Mouse (Mus musculus) midbrain, postnatal 0 days (tissue): ENCODE data around the gene Sdccag8. TPM values are rescaled to one million over a fixed set of nuclear protein-coding genes. Genes with fewer than 3 reads are reported as not detected.
A peak's percentile ranks its signal among the peaks of the same experiment; 100 is the strongest.

Source experiments
- ATAC-seq: fragments of 200-750 bp; cut with Nextera tagmentation; 2 replicates; pipeline ENCODE4 v1.8.0; 2017; ENCODE audit warnings: moderate number of reproducible peaks, mild to moderate bottlenecking, moderate TSS enrichment, moderate library complexity; ENCODE audit not compliant: low FRiP score
- DNase-seq: peaks from one replicate; pipeline ENCODE4 v3.0.0-alpha.2; 2015; ENCODE audit warnings: low spot score
- H3K27ac ChIP-seq: fragments of 300-500 bp; sonication (generic); 2 replicates; pipeline ENCODE4 v1.5.1; 2014; ENCODE audit warnings: low read depth, mild to moderate bottlenecking, low read length, mixed read lengths
- H3K27me3 ChIP-seq: fragments of 300-500 bp; sonication (generic); 2 replicates; pipeline ENCODE4 v1.6.1; 2014; ENCODE audit warnings: low read length, control low read depth, mixed read lengths; ENCODE audit not compliant: insufficient read depth
- H3K36me3 ChIP-seq: fragments of 300-500 bp; sonication (generic); 2 replicates; pipeline ENCODE4 v1.6.1; 2014; ENCODE audit warnings: low read length, control low read depth, mixed read lengths; ENCODE audit not compliant: insufficient read depth
- H3K4me1 ChIP-seq: fragments of 300-500 bp; sonication (generic); 2 replicates; pipeline ENCODE4 v1.6.1; 2014; ENCODE audit warnings: mild to moderate bottlenecking, control low read depth, antibody characterized with exemption, low read length, mixed read lengths; ENCODE audit not compliant: insufficient read depth
- H3K4me2 ChIP-seq: fragments of 300-500 bp; sonication (generic); 2 replicates; pipeline ENCODE4 v1.6.1; 2014; ENCODE audit warnings: low read depth, mild to moderate bottlenecking, low read length, mixed read lengths; ENCODE audit not compliant: poor library complexity, severe bottlenecking
- H3K4me3 ChIP-seq: fragments of 300-500 bp; sonication (generic); 2 replicates; pipeline ENCODE4 v1.5.1; 2014; ENCODE audit warnings: low read depth, mild to moderate bottlenecking, low read length, moderate library complexity
- H3K9ac ChIP-seq: fragments of 300-500 bp; sonication (generic); replicated peaks from 2 replicates; pipeline ENCODE4 v1.6.1; 2014; ENCODE audit warnings: mild to moderate bottlenecking, low read length, moderate library complexity, mixed read lengths; ENCODE audit not compliant: poor library complexity, severe bottlenecking
- H3K9me3 ChIP-seq: fragments of 300-500 bp; sonication (generic); 2 replicates; pipeline ENCODE4 v1.6.1; 2016; ENCODE audit warnings: low read length, control low read depth
- CTCF ChIP-seq: IDR thresholded peaks from 2 replicates; pipeline ENCODE4 v1.5.1; 2016; ENCODE audit warnings: antibody characterized with exemption, mild to moderate bottlenecking
- WGBS: fragments of 180-500 bp; shearing (Covaris S2); extraction: QIAGEN DNeasy Blood & Tissue Kit; methylation state at CpG from one replicate; pipeline ENCODE4 v1.1.7; 2014; 5-methylcytosine and 5-hydroxymethylcytosine counted together
- polyA plus RNA-seq: library from polyadenylated mRNA; unstranded; fragments of >200 nt; fragmentation: Nextera tagmentation; extraction: Ambion mirVana; gene quantifications from 2 replicates; pipeline ENCODE4 v1.2.1, GENCODE M21; 2015
- total RNA-seq: library from RNA; depleted of rRNA; stranded (reverse); fragments of >200 nt; gene quantifications from 2 replicates; pipeline ENCODE4 v1.2.3, GENCODE M21; 2014

Sdccag8 gene
- total and polyA plus RNA-seq, 2 experiments from 2014 or later, result 6.1 to 26.8 TPM

- H3K27ac ChIP-seq, result no peak overlapping the region
- H3K4me1 ChIP-seq, result no peaks in the 10 kb centered on the region
- H3K4me3 ChIP-seq, result no peak overlapping the region
- 0 out of 2 replicates have a peak, but pooled peaks cover 2% of the 10 kb centered on the region for H3K36me3 ChIP-seq
- ATAC-seq (no peak), DNase-seq (no peak)
- TF ChIP-seq CTCF, result no peak
- no peak overlapping the region for H3K9ac ChIP-seq
- no peak overlapping the region for H3K4me2 ChIP-seq
- 87% methylated on average over 2 of the region's 2 CpGs for WGBS
- no peaks in the 10 kb centered on the region; the same call in 1 of the 2 replicates for H3K9me3 ChIP-seq
- no peaks in the 10 kb centered on the region for H3K27me3 ChIP-seq
Measured at GRCm38 (mm10) chr1:176849377-176849776, 34.9 kb downstream of the Sdccag8 start.

GRCm38 (mm10) chr1:176851401-176851800 is 36.9 kb downstream of the Sdccag8 start:
- no peak for DNase-seq
- Histone ChIP-seq H3K4me3 (no peak overlapping the region), H3K9ac (no peak overlapping the region), H3K27ac (no peak overlapping the region), H3K36me3 (peaks cover 10% of the 10 kb centered on the region; the same call in 1 of the 2 replicates), H3K27me3 (no peaks in the 10 kb centered on the region), H3K9me3 (no peaks in the 10 kb centered on the region; the same call in 1 of the 2 replicates), H3K4me1 (no peaks in the 10 kb centered on the region), H3K4me2 (no peak overlapping the region)
- ATAC-seq, result no peak
- 95% methylated on average over 7 of the region's 7 CpGs for WGBS
- TF ChIP-seq CTCF, result no peak

DNA sequence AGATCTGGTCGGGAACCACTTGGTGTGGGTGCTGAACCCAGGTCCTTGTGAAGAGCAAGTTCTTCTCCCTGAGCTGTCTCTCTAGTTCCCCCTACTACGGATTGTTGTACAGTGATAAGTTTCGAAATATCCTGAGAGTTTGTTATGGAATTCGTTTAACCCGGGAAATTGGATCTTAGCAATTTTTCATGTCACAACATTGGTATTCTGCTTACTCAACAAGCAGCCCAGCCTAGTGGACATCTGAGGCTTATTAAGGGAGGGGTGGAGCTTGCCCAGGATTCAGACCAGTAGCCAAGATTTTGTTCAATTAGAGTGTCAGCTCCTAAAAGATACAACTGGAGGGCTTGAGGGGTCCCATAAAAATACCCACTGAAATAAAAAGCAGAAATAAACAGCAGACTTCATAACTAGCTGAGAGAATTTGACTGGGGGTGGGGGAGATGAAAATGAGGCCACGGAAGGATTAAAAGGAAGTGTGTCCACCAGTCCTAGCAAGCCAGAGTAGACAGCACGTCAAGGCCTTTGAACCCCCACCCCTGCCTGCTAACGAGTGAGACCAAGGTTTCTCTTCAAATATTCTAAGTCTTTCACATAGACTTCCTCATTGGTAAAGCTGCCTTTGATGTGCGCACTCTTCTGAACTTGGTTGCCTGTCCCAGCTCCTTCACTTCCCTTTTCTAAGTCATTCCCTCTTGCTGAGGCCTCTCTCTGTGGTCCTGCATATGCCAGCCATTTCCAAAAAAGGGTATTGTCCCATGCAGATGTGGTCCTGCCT is 38.5 kb downstream of the Sdccag8 start:
- TF ChIP-seq CTCF, result no peak
- H3K4me1 ChIP-seq, result no peaks in the 10 kb centered on the region
- no peak overlapping the region for H3K4me2 ChIP-seq
- no peak overlapping the region for H3K4me3 ChIP-seq
- ATAC-seq (no peak), DNase-seq (no peak)
- H3K9ac ChIP-seq, result no peak overlapping the region
- no peaks in the 10 kb centered on the region; the same call in 1 of the 2 replicates for H3K9me3 ChIP-seq
- no peak overlapping the region for H3K27ac ChIP-seq
- H3K36me3 ChIP-seq, result peaks cover 10% of the 10 kb centered on the region; the same call in 1 of the 2 replicates
- no peaks in the 10 kb centered on the region for H3K27me3 ChIP-seq
- WGBS, result 93% methylated on average over 9 of the region's 9 CpGs

DNA sequence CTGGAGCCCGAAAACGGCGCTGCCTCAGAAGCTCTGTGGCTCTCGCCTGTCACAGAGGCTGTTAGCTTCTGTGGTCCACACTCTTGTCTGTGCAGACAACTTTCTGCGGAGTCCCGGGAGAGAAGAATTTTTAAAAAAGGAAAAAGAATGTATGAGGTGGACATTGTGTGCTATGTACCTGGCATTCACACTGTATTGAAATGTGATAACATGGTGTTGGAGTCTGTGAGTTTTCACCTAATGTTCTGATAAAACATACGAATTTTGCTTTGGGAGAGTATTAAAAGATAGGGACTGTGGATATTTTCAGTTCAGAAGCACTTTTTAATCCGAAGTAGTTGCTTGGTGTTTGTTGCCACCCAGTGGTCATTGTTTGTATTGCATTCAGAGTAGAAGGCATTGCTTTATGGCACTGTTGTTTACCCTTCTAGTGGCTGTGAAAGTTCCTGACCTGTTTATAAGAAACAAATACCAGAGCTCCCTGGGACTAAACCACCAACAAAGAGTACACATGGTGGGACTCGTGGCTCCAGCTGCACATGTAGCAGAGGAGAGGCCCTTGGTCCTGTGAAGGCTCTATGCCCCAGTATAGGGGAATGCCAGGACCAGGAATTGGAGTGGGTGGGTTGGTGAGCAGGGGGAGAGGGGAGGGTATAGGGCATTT is 47.7 kb downstream of the Sdccag8 start:
- no peak overlapping the region for H3K4me2 ChIP-seq
- no peak overlapping the region for H3K4me3 ChIP-seq
- H3K27ac ChIP-seq, result no peak overlapping the region
- H3K9ac ChIP-seq, result no peak overlapping the region
- no peaks in the 10 kb centered on the region for H3K36me3 ChIP-seq
- ATAC-seq, result peak; percentile 56; the same call in 1 of the 2 replicates
- no peaks in the 10 kb centered on the region for H3K27me3 ChIP-seq
- H3K9me3 ChIP-seq, result no peaks in the 10 kb centered on the region
- peak; percentile 93 for TF ChIP-seq CTCF
- WGBS, result 54% methylated on average over 9 of the region's 9 CpGs
- peak; percentile 88 for DNase-seq
- no peaks in the 10 kb centered on the region for H3K4me1 ChIP-seq

- no peak for DNase-seq
Measured at GRCm38 (mm10) chr1:176870501-176870900, 56.0 kb downstream of the Sdccag8 start.

DNA sequence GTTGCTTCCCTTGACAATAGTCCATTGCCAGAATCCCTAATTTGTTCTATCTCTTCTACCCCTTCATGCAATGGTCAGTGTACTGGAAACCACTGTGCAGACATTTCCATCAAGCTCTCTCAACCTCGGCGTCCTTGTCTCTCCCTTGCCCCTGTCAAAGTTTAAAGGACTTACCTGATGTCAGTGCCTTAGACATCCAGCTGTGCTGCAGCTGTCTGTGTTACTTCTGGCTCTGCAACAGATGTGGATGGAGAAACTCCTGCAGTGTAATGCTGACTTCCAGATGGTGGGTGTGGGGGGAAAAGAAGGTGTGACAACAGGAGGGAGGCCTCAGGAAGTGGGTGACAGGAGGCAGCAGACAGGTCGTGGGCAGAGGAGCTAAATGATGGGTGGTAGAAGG is 57.5 kb downstream of the Sdccag8 start:
- Histone ChIP-seq H3K36me3 (peaks cover 8% of the 10 kb centered on the region; the same call in 1 of the 2 replicates), H3K4me1 (no peaks in the 10 kb centered on the region), H3K4me2 (no peak overlapping the region), H3K27ac (no peak overlapping the region), H3K4me3 (no peak overlapping the region), H3K9me3 (no peaks in the 10 kb centered on the region), H3K27me3 (no peaks in the 10 kb centered on the region), H3K9ac (no peak overlapping the region)
- no peak for DNase-seq
- TF ChIP-seq CTCF, result no peak
- no peak for ATAC-seq
- WGBS, result 56% methylated on average over 3 of the region's 3 CpGs

More at GRCm38 (mm10) chr1:176870501-176870900, 56.0 kb downstream of the Sdccag8 start:
- Histone ChIP-seq H3K4me2 (no peak overlapping the region), H3K4me1 (no peaks in the 10 kb centered on the region), H3K4me3 (no peak overlapping the region), H3K9me3 (no peaks in the 10 kb centered on the region), H3K27ac (no peak overlapping the region), H3K36me3 (peaks cover 8% of the 10 kb centered on the region; the same call in 1 of the 2 replicates), H3K27me3 (no peaks in the 10 kb centered on the region), H3K9ac (no peak overlapping the region)
- TF ChIP-seq CTCF, result no peak
- no peak for ATAC-seq
- WGBS, result 69% methylated on average over 11 of the region's 11 CpGs
